Mouse (Mus musculus) heart, embryonic 11.5 days (tissue): Measurements from ENCODE around the gene Fgfbp3. TPM values are rescaled to one million over a fixed set of nuclear protein-coding genes. Genes with fewer than 3 reads are reported as not detected.
A peak's percentile ranks its signal among the peaks of the same experiment; 100 is the strongest.
"Not testable (repeated sequence)": the region's sequence is repeated elsewhere in the genome, so short reads cannot be mapped to it uniquely, and the experiment has no call there.

Experiments
- ATAC-seq: fragments of 200-750 bp; cut with Nextera tagmentation; replicated peaks from 2 replicates; pipeline ENCODE4 v1.8.0; 2017; ENCODE audit warnings: moderate library complexity; ENCODE audit not compliant: insufficient number of reproducible peaks, low FRiP score, low TSS enrichment
- H3K27ac ChIP-seq: fragments of 300-500 bp; sonication (generic); 2 replicates; pipeline ENCODE4 v1.5.1; 2014; ENCODE audit warnings: mild to moderate bottlenecking, low read depth, low read length
- H3K27me3 ChIP-seq: fragments of 300-500 bp; sonication (generic); 2 replicates; pipeline ENCODE4 v1.6.1; 2014; ENCODE audit warnings: mild to moderate bottlenecking, low read length, mixed read lengths; ENCODE audit not compliant: control insufficient read depth, insufficient read depth
- H3K36me3 ChIP-seq: fragments of 300-500 bp; sonication (generic); 2 replicates; pipeline ENCODE4 v1.6.1; 2014; ENCODE audit warnings: mild to moderate bottlenecking, low read length, moderate library complexity, mixed read lengths; ENCODE audit not compliant: control insufficient read depth, insufficient read depth
- H3K4me1 ChIP-seq: fragments of 300-500 bp; sonication (generic); 2 replicates; pipeline ENCODE4 v1.6.1; 2014; ENCODE audit warnings: low read length; ENCODE audit not compliant: control insufficient read depth, insufficient read depth
- H3K4me2 ChIP-seq: fragments of 300-500 bp; sonication (generic); 2 replicates; pipeline ENCODE4 v1.6.1; 2014; ENCODE audit warnings: mild to moderate bottlenecking, moderate library complexity
- H3K4me3 ChIP-seq: fragments of 300-500 bp; sonication (generic); 2 replicates; pipeline ENCODE4 v1.5.1; 2014; ENCODE audit warnings: low read depth, low read length
- H3K9ac ChIP-seq: fragments of 300-500 bp; sonication (generic); 2 replicates; pipeline ENCODE4 v1.6.1; 2014; ENCODE audit warnings: mild to moderate bottlenecking, low read depth, low read length, moderate library complexity
- H3K9me3 ChIP-seq: fragments of 300-500 bp; sonication (generic); replicated peaks from 2 replicates; pipeline ENCODE4 v1.6.1; 2016; ENCODE audit warnings: low read length; ENCODE audit not compliant: control insufficient read depth
- WGBS: fragments of 180-500 bp; shearing (Covaris S2); extraction: QIAGEN DNeasy Blood & Tissue Kit; methylation state at CpG from one replicate; pipeline ENCODE4 v1.1.7; 2014; ENCODE audit not compliant: insufficient replicate concordance; 5-methylcytosine and 5-hydroxymethylcytosine counted together
- polyA plus RNA-seq: library from polyadenylated mRNA; unstranded; fragments of >200 nt; fragmentation: Nextera tagmentation; extraction: Ambion mirVana; gene quantifications from 2 replicates; pipeline ENCODE4 v1.2.1, GENCODE M21; 2014

Fgfbp3 gene
- 3.7 and 4.0 TPM in 2 replicates for polyA plus RNA-seq

- no peaks in the 10 kb centered on the region for H3K36me3 ChIP-seq
- H3K4me2 ChIP-seq, result peak within 1 kb of the TSS; percentile 79
- H3K27ac ChIP-seq, result peak within 1 kb of the TSS; percentile 92
- H3K4me1 ChIP-seq, result no peaks in the 10 kb centered on the region
- ATAC-seq, result no peak
- no peaks in the 10 kb centered on the region for H3K27me3 ChIP-seq
- H3K9ac ChIP-seq, result peak within 1 kb of the TSS; percentile 89
- H3K4me3 ChIP-seq, result peak within 1 kb of the TSS; percentile 87
- no peaks in the 10 kb centered on the region for H3K9me3 ChIP-seq
- WGBS, result 9% methylated on average over 12 of the region's 12 CpGs
Measured at GRCm38 (mm10) chr19:36919466-36919865, at the start of gene Fgfbp3. Fgfbp3 (minus strand) TSS chr19:36919615.

DNA sequence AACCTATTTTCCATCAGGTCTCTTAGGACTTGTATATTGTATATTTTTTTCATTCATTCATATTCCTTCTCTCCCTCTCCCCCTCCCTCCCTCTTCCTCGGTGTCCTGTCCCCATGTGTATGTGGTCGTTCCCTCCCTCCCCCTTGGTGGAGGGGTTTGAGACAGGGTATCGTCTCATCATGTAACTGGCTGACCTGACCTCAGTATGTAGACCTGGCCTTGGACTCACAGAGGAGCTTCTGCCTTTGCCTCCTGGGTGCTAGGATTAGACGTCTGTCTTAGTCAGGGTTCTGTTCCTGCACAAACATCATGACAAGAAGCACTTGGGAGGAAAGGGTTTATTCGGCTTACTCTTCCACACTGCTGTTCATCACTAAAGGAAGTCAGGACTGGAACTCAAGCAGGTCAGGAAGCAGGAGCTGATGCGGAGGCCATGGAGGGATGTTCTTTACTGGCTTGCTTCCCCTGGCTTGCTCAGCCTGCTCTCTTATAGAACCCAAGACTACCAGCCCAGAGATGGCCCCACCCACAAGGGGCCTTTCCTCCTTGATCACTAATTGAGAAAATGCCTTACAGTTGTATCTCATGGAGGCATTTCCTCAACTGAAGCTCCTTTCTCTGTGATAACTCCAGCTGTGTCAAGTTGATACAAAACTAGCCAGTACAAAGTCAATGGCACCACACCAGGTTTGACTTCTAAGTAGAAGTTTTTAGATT, 43.3 kb upstream of the Fgfbp3 start:
- not testable (repeated sequence) for H3K9me3 ChIP-seq, H3K4me2 ChIP-seq, H3K9ac ChIP-seq, H3K27me3 ChIP-seq, H3K4me3 ChIP-seq, H3K4me1 ChIP-seq, H3K27ac ChIP-seq, ATAC-seq
- WGBS, result 87% methylated on average over 6 of the region's 6 CpGs
- peaks cover 10% of the 10 kb centered on the region for H3K36me3 ChIP-seq

DNA sequence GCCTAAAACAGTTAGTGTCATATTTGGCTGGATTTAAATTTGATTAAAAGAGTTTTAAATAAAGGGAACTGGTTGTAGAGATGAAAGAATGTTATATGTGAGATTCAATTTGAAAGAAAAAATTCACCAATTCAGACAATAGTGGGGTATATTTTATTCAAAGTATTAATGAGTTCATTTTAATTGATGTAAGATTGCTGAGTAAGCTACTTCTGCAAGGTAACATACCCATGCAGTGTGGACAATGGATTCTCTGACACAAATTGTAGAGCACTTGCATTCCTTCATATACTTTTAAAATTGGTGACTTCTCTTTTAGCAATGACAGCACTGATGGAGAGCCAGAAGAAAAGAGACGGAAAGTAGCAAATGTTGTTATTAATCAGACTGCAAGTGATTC, 41.9 kb upstream of the Fgfbp3 start:
- H3K27me3 ChIP-seq, result no peaks in the 10 kb centered on the region
- H3K4me1 ChIP-seq, result no peaks in the 10 kb centered on the region
- WGBS, result 86% methylated on average over 1 of the region's 1 CpGs
- no peak overlapping the region for H3K4me3 ChIP-seq
- H3K9me3 ChIP-seq, result no peaks in the 10 kb centered on the region
- H3K36me3 ChIP-seq, result peaks cover 10% of the 10 kb centered on the region
- H3K9ac ChIP-seq, result no peak overlapping the region
- ATAC-seq, result no peak
- H3K4me2 ChIP-seq, result no peak overlapping the region
- no peak overlapping the region for H3K27ac ChIP-seq

GRCm38 (mm10) chr19:36958331-36958730, 38.9 kb upstream of the Fgfbp3 start:
- H3K9me3 ChIP-seq, result no peaks in the 10 kb centered on the region
- no peaks in the 10 kb centered on the region for H3K27me3 ChIP-seq
- ATAC-seq, result no peak
- no peak overlapping the region for H3K4me3 ChIP-seq
- no peak overlapping the region for H3K4me2 ChIP-seq
- peaks cover 7% of the 10 kb centered on the region; the same call in 1 of the 2 replicates for H3K36me3 ChIP-seq
- no peak overlapping the region for H3K9ac ChIP-seq
- H3K27ac ChIP-seq, result no peak overlapping the region
- 89% methylated on average over 4 of the region's 4 CpGs for WGBS
- H3K4me1 ChIP-seq, result no peaks in the 10 kb centered on the region

DNA sequence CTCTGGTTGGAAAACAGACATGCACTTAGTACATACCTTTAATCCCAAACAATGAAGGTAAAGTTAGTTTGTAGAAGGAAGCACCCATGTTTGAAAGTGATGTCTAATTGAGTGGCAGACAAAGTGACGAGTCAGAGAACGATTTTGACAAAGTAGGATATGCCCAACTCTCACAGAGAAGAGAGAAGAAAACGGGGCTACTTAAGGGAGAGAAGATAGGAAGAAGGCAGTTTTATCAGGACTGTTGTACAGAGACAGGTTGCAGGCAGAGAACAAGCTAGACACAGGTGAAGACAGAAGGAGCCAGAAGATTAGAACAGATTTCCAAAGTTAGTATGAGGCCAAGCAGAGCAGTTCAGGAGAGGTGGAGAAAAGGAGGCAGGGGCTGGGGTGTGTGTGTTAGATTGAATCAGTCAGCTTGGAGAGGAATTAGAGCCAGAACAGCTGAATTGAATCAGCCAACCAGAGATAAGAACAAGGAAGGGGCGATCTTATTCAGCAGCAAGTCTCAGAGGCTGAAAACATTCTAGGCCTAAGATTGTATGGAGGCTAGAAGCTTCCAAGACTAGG, 34.3 kb upstream of the Fgfbp3 start:
- H3K27me3 ChIP-seq, result no peaks in the 10 kb centered on the region
- H3K9me3 ChIP-seq, result no peaks in the 10 kb centered on the region
- no peak overlapping the region for H3K4me3 ChIP-seq
- H3K9ac ChIP-seq, result no peak overlapping the region
- no peak overlapping the region for H3K27ac ChIP-seq
- ATAC-seq, result no peak
- H3K36me3 ChIP-seq, result peaks cover 5% of the 10 kb centered on the region; the same call in 1 of the 2 replicates
- 35% methylated on average over 4 of the region's 4 CpGs for WGBS
- no peak overlapping the region for H3K4me2 ChIP-seq
- H3K4me1 ChIP-seq, result no peaks in the 10 kb centered on the region

DNA sequence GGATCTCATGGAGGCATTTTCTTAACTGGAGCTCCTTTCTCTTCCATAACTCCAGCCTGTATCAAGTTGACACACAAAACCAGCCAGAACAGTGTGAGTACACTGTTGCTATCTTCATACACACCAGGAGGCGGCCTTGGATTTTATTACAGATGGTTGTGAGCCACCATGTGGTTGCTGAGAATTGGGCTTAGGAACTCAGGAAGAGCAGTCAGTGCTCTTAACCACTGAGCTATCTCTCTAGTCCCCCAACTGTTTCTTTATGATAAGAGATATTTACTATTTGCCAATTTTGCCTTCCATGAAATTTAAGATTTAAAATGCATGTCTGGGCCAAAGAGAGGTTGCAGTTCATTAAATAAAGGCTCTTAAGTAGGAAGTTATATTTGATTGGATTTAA, 20.6 kb upstream of the Fgfbp3 start:
- Histone ChIP-seq H3K4me3 (no peak overlapping the region), H3K9ac (no peak overlapping the region), H3K27me3 (no peaks in the 10 kb centered on the region), H3K9me3 (no peaks in the 10 kb centered on the region), H3K27ac (no peak overlapping the region), H3K4me1 (no peaks in the 10 kb centered on the region), H3K4me2 (no peak overlapping the region), H3K36me3 (no peaks in the 10 kb centered on the region)
- ATAC-seq, result no peak
- WGBS, result 83% methylated on average over 1 of the region's 1 CpGs

- Histone ChIP-seq H3K36me3 (no peaks in the 10 kb centered on the region), H3K4me3 (no peak overlapping the region), H3K4me2 (no peak overlapping the region), H3K9me3 (no peaks in the 10 kb centered on the region), H3K27ac (no peak overlapping the region), H3K9ac (no peak overlapping the region), H3K27me3 (no peaks in the 10 kb centered on the region), H3K4me1 (no peaks in the 10 kb centered on the region)
- no peak for ATAC-seq
Measured at GRCm38 (mm10) chr19:36938008-36938407, 18.6 kb upstream of the Fgfbp3 start.

DNA sequence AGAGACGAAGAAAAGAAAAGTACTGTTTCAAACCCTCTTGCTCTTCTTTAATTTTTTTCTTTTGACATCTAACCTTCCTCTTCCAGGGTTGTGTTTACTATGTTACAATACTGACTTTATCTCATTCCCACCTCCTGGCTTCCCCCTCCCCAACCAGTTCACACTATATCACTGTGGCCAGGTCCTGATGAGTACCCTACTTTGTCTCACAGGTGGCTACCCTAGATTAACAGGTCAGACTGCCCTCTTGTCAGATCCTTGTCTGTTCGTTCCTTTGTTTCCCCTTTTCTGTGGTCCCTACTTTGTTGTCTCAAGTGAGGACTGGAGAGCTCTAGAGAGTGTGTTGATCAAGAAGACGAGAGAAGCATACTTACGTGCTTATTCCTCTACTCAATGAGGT, 16.9 kb upstream of the Fgfbp3 start:
- Histone ChIP-seq H3K27ac (no peak overlapping the region), H3K9ac (no peak overlapping the region), H3K9me3 (no peaks in the 10 kb centered on the region), H3K27me3 (no peaks in the 10 kb centered on the region), H3K4me1 (no peaks in the 10 kb centered on the region; the same call in 1 of the 2 replicates), H3K4me2 (no peak overlapping the region), H3K4me3 (no peak overlapping the region), H3K36me3 (no peaks in the 10 kb centered on the region)
- 76% methylated on average over 4 of the region's 4 CpGs for WGBS
- ATAC-seq, result no peak

- no peak for ATAC-seq
Measured at GRCm38 (mm10) chr19:36932613-36933012, 13.2 kb upstream of the Fgfbp3 start.

More at GRCm38 (mm10) chr19:36932613-36933012, 13.2 kb upstream of the Fgfbp3 start:
- Histone ChIP-seq H3K9ac (no peak overlapping the region), H3K4me3 (no peak overlapping the region), H3K4me1 (peaks cover 4% of the 10 kb centered on the region), H3K27ac (no peak overlapping the region), H3K27me3 (no peaks in the 10 kb centered on the region), H3K4me2 (no peak overlapping the region), H3K9me3 (no peaks in the 10 kb centered on the region), H3K36me3 (no peaks in the 10 kb centered on the region)
- 69% methylated on average over 2 of the region's 2 CpGs for WGBS
